Mouse (Mus musculus) liver, embryonic 14.5 days (tissue): Measurements from ENCODE around the gene Slc9a2. TPM values are rescaled to one million over a fixed set of nuclear protein-coding genes. Genes with fewer than 3 reads are reported as not detected.

Experiments
- ATAC-seq: fragments of 200-750 bp; cut with Nextera tagmentation; 2 replicates; pipeline ENCODE4 v1.8.0; 2017; ENCODE audit warnings: moderate number of reproducible peaks, mild to moderate bottlenecking, moderate library complexity; ENCODE audit not compliant: insufficient read depth
- DNase-seq, 3 experiments: peaks; one replicate each; pipeline ENCODE4 v3.0.0-alpha.2; 2012 to 2013; ENCODE audit warnings: low read depth in 3 of 3, low spot score in 3 of 3
- H3K27ac ChIP-seq: fragments of 300-500 bp; sonication (generic); 2 replicates; pipeline ENCODE4 v1.5.1; 2014; ENCODE audit warnings: moderate library complexity, mild to moderate bottlenecking, control low read depth, inconsistent platforms
- H3K27me3 ChIP-seq: fragments of 300-500 bp; sonication (generic); 2 replicates; pipeline ENCODE4 v1.6.1; 2014; ENCODE audit warnings: mild to moderate bottlenecking, low read length, moderate library complexity; ENCODE audit not compliant: control insufficient read depth, insufficient read depth
- H3K36me3 ChIP-seq: fragments of 300-500 bp; sonication (generic); replicated peaks from 2 replicates; pipeline ENCODE4 v1.6.1; 2014; ENCODE audit warnings: low read depth; ENCODE audit not compliant: control insufficient read depth, insufficient read depth
- H3K4me1 ChIP-seq, 2 experiments: fragments of 200-500 bp in 1 of 2; fragments of 300-500 bp in 1 of 2; sonication (generic) in 1 of 2; replicated peaks; 2 replicates each; pipeline ENCODE4 v1.6.1; 2012 to 2014; ENCODE audit warnings: antibody characterized with exemption in 1 of 2, inconsistent platforms in 1 of 2, low read length in 1 of 2; ENCODE audit not compliant: control insufficient read depth in 2 of 2, insufficient read depth in 2 of 2
- H3K4me2 ChIP-seq: fragments of 300-500 bp; sonication (generic); 2 replicates; pipeline ENCODE4 v1.6.1; 2014; ENCODE audit warnings: low read depth, mild to moderate bottlenecking, control low read depth, moderate library complexity
- H3K4me3 ChIP-seq, 2 experiments: fragments of 200-500 bp in 1 of 2; fragments of 300-500 bp in 1 of 2; sonication (generic) in 1 of 2; 2 replicates each; pipeline ENCODE4 v1.5.1; 2012 to 2014; ENCODE audit warnings: low read depth in 2 of 2, low read length in 2 of 2, mild to moderate bottlenecking in 2 of 2, control low read depth in 1 of 2, inconsistent platforms in 1 of 2, moderate library complexity in 1 of 2; ENCODE audit not compliant: insufficient read depth in 1 of 2
- H3K9ac ChIP-seq: fragments of 300-500 bp; sonication (generic); replicated peaks from 2 replicates; pipeline ENCODE4 v1.6.1; 2014; ENCODE audit warnings: mild to moderate bottlenecking, control low read depth, moderate library complexity
- H3K9me3 ChIP-seq: fragments of 300-500 bp; sonication (generic); 2 replicates; pipeline ENCODE4 v1.6.1; 2016; ENCODE audit warnings: low read length, mixed read lengths; ENCODE audit not compliant: control insufficient read depth
- CTCF ChIP-seq: IDR thresholded peaks from 2 replicates; pipeline ENCODE4 v1.5.1; 2016; ENCODE audit warnings: antibody characterized with exemption, low read depth, control low read depth
- EP300 ChIP-seq: IDR thresholded peaks from 2 replicates; pipeline ENCODE4 v1.6.1; 2016; ENCODE audit warnings: antibody characterized with exemption, low read depth
- WGBS: fragments of 180-500 bp; shearing (Covaris S2); extraction: QIAGEN DNeasy Blood & Tissue Kit; methylation state at CpG from one replicate; pipeline ENCODE4 v1.1.7; 2014; ENCODE audit not compliant: insufficient replicate concordance; 5-methylcytosine and 5-hydroxymethylcytosine counted together
- polyA plus RNA-seq, 2 experiments: library from polyadenylated mRNA; depleted of rRNA in 1 of 2; stranded (reverse) in 1 of 2; unstranded in 1 of 2; fragments of >200 nt; fragmentation: Nextera tagmentation in 1 of 2; extraction: Ambion mirVana in 1 of 2; gene quantifications; 2 replicates each; pipeline versions ENCODE4 v1.2.1 to v1.2.3; 2012 to 2014

The Slc9a2 gene
- polyA plus RNA-seq, 2 experiments: 0.01 TPM; not detected in 1

DNA sequence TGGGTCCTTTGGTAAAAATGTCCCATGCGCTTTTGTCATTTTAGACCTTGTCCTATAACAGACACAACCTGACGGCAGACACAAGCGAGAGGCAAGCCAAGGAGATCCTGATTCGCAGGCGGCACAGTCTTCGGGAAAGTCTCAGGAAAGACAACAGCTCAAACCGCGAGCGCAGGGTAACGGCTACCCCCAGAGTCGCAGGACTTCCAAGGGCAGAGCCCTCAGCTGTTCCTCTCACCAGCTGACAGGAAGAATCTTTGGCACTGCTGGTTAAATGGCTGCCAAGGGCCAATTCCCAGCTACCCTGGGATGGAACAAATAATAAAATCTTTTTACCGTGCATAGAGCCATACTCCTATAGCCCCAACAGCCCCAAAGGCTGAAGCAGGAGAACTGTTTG lies 85.1 kb downstream of the Slc9a2 start:
- 77% methylated on average over 12 of the region's 12 CpGs for WGBS
- no peak overlapping the region for H3K4me2 ChIP-seq
- no peak for DNase-seq

DNA sequence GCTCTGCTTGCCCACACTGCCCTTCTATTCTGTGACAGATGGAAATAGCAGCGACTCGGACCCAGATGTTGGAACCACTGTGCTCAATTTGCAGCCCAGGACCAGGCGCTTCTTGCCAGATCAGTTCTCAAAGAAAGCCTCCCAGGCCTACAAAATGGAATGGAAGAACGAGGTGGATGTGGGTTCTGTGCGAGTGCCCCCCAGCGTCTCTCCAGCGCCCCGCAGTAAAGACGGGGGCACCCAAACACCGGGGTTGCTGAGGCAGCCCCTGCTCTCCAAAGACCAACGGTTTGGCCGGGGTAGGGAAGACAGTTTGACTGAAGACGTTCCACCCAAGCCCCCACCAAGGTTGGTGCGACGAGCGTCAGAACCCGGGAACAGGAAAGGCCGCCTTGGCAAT lies 87.2 kb downstream of the Slc9a2 start:
- TF ChIP-seq CTCF (no peak), EP300 (no peak)
- DNase-seq: no peak
- WGBS: 70% methylated on average over 18 of the region's 18 CpGs

More for the DNA sequence above, 85.1 kb downstream of the Slc9a2 start:
- Histone ChIP-seq H3K27ac (no peak overlapping the region), H3K4me3 (no peak overlapping the region), H3K36me3 (no peaks in the 10 kb centered on the region), H3K9ac (no peak overlapping the region), H3K27me3 (no peaks in the 10 kb centered on the region), H3K4me1 (peaks cover 2 to 3% of the 10 kb centered on the region in 2 experiments; a peak in 3 of 4 replicates), H3K9me3 (no peaks in the 10 kb centered on the region)
- TF ChIP-seq EP300 (no peak), CTCF (no peak)
- no peak for ATAC-seq

DNA sequence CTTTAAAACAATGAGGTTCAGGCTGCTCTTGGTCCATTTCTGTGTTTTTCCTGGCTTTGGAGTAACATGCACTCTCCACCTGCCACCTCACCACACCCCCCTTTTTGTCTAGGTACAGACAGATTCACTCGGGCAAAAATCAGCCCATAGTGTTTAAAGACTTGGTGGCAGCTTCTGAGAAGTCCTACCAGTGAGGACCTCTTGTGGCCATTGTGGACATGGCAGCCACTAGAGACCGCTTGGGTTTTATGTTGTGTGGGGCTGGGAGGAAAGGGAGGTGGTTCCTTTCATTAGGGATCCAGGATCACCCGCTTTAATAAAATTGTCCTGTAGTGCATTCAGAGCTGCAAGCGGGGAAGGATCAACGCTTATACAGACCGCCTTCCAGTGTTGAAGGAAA lies 88.2 kb downstream of the Slc9a2 start:
- Histone ChIP-seq H3K9ac (no peak overlapping the region), H3K4me2 (no peak overlapping the region), H3K4me1 (peaks cover 12 to 17% of the 10 kb centered on the region in 2 experiments; a peak in 3 of 4 replicates), H3K9me3 (no peaks in the 10 kb centered on the region), H3K36me3 (no peaks in the 10 kb centered on the region), H3K27me3 (no peaks in the 10 kb centered on the region), H3K27ac (no peak overlapping the region), H3K4me3 (no peak overlapping the region)
- TF ChIP-seq CTCF (peak; percentile 84), EP300 (no peak)
- peak in 2 of 3 experiments; percentile 20 to 33 for DNase-seq
- no peak for ATAC-seq
- 27% methylated on average over 6 of the region's 6 CpGs for WGBS

More for the DNA sequence above, 87.2 kb downstream of the Slc9a2 start:
- H3K4me1 ChIP-seq: peaks cover 12 to 17% of the 10 kb centered on the region in 2 experiments; a peak in 3 of 4 replicates
- no peaks in the 10 kb centered on the region for H3K27me3 ChIP-seq
- no peaks in the 10 kb centered on the region for H3K36me3 ChIP-seq
- no peak for ATAC-seq
- H3K9ac ChIP-seq: no peak overlapping the region
- H3K4me3 ChIP-seq: no peak overlapping the region
- H3K27ac ChIP-seq: no peak overlapping the region
- H3K9me3 ChIP-seq: no peaks in the 10 kb centered on the region
- H3K4me2 ChIP-seq: no peak overlapping the region

DNA sequence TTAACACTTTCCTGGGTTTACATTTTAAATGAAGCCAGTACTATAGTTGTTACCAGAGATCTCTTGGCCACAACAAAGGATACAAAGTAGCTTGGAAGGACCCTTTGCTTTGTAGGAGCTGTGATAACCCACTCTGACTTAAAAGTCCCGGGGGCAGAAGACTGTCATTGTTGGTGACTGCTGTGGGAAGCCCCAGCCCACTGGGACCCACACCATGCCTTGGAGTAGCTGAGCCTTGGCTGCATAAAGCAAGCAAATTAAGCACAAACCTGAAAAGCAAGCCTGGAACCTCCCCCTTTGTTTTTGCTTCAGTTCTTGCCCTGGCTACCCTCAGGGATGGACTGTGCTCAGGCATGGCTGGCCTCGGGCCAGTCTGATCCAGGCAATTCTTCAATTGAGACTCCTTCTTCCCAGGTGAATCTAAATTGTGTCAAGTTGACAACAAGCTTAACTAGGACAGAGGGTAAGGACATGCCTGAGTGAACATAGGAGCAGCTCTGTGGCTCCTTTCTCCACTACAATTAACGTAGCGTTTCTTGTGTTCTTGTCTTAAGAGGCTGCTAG lies 89.0 kb downstream of the Slc9a2 start:
- DNase-seq (no peak), ATAC-seq (no peak)
- 77% methylated on average over 4 of the region's 4 CpGs for WGBS

DNA sequence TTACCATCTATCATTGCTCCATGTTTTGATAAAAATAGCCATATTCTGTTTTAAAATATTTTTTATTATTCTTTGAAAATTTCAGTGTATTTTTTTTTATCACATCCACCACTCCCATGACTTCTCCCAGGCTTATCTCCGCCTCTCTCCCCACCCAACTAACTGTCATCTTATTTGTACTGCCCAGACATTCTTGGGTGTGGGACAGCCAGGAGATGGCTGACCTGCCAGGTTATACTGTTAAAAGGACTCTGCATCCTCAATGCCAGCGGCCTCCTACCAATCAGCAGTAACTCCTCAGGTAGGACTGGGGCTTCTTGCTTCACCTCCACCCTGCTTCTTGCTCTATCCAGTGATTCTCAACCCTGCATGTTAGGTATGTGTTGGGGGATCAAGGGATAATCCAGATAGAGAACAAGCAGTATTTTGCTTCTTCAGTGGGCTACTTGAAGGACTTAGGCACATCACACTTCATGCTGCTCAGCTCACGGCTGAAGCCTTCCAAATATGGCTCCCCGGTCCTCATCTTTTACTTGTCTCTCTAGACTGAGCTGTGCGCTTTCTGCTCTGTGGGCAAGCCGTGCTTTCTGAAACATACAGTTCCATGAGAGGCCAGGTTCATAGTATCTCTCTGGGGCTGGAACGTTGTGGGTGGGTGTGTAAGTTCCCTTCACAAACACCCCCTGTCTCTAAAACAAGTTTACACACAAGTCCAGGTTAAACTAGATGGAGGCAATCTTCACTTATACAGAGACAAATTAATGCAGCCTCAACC lies 91.0 kb downstream of the Slc9a2 start:
- DNase-seq (peak; percentile 36 to 47 (median 43)), ATAC-seq (peak; percentile 93; the same call in 1 of the 2 replicates)
- H3K4me3 ChIP-seq: peak overlapping the region; percentile 50 to 67
- no peaks in the 10 kb centered on the region for H3K9me3 ChIP-seq
- TF ChIP-seq CTCF (no peak), EP300 (peak; percentile 81)
- H3K27ac ChIP-seq: peak overlapping the region; percentile 74
- H3K36me3 ChIP-seq: no peaks in the 10 kb centered on the region
- no peaks in the 10 kb centered on the region for H3K27me3 ChIP-seq
- H3K4me1 ChIP-seq: peaks cover 12 to 17% of the 10 kb centered on the region in 2 experiments; a peak in 3 of 4 replicates
- H3K9ac ChIP-seq: peak overlapping the region; percentile 69
- H3K4me2 ChIP-seq: peak overlapping the region; percentile 71
- WGBS: 50% methylated on average over 7 of the region's 7 CpGs

More for the DNA sequence above, 89.0 kb downstream of the Slc9a2 start:
- Histone ChIP-seq H3K4me3 (no peak overlapping the region), H3K27ac (no peak overlapping the region), H3K9ac (no peak overlapping the region), H3K9me3 (no peaks in the 10 kb centered on the region), H3K4me2 (no peak overlapping the region), H3K4me1 (peaks cover 12 to 17% of the 10 kb centered on the region in 2 experiments; a peak in 3 of 4 replicates), H3K36me3 (no peaks in the 10 kb centered on the region), H3K27me3 (no peaks in the 10 kb centered on the region)
- TF ChIP-seq CTCF (no peak), EP300 (no peak)
